Mouse (Mus musculus) lung, adult 2 months (tissue): ENCODE data around the gene Mkrn2. TPM values are rescaled to one million over a fixed set of nuclear protein-coding genes. Genes with fewer than 3 reads are reported as not detected.

Experiments
- DNase-seq: peaks from one replicate; pipeline ENCODE4 v3.0.0; 2022
- H3K4me1 ChIP-seq: fragments of 200-500 bp; 2 replicates; pipeline ENCODE4 v1.6.1; 2011; ENCODE audit warnings: low read length; ENCODE audit not compliant: control insufficient read depth, insufficient read depth
- H3K4me3 ChIP-seq: fragments of 200-500 bp; replicated peaks from 2 replicates; pipeline ENCODE3; 2011; ENCODE audit warnings: low read depth, mild to moderate bottlenecking, control low read depth, low read length; ENCODE audit errors: extremely low read depth
- CTCF ChIP-seq: fragments of 200-500 bp; IDR thresholded peaks from 2 replicates; pipeline ENCODE4 v1.5.1; 2011; ENCODE audit warnings: mild to moderate bottlenecking, low read length, control low read depth; ENCODE audit not compliant: insufficient read depth
- POLR2A ChIP-seq: fragments of 200-500 bp; IDR thresholded peaks from 2 replicates; pipeline ENCODE4 v1.6.1; 2011; ENCODE audit warnings: low read depth, mild to moderate bottlenecking, control low read depth, low read length, borderline replicate concordance; ENCODE audit errors: extremely low read depth
- WGBS: fragments of 180-500 bp; shearing (Covaris S2); methylation state at CpG from one replicate; pipeline ENCODE4 v1.1.7; 2018; 5-methylcytosine and 5-hydroxymethylcytosine counted together
- polyA plus RNA-seq: library from polyadenylated mRNA; depleted of rRNA; stranded (reverse); fragments of >200 nt; gene quantifications from 2 replicates; pipeline ENCODE4 v1.2.3, GENCODE M21; 2012; rRNA removed

Gene Mkrn2
- 57.2 and 68.1 TPM in 2 replicates for polyA plus RNA-seq

- TF ChIP-seq CTCF (no peak), POLR2A (peak; percentile 57; the same call in 1 of the 2 replicates)
- peak; percentile 79 for DNase-seq
- Histone ChIP-seq H3K4me3 (peak within 1 kb of the TSS; percentile 94), H3K4me1 (peaks cover 5% of the 10 kb centered on the region; the same call in 1 of the 2 replicates)
- WGBS, result under 1% methylated on average over 61 of the region's 61 CpGs
These were observed at the start of gene Mkrn2 for GRCm38 (mm10) chr6:115601715-115602523. TSS of gene Mkrn2 (plus strand) at chr6:115601902.

- WGBS, result 57% methylated on average over 5 of the region's 5 CpGs
- H3K4me3 ChIP-seq, result no peak overlapping the region
- no peak for DNase-seq
- H3K4me1 ChIP-seq, result no peaks in the 10 kb centered on the region
- TF ChIP-seq POLR2A, result no peak
- TF ChIP-seq CTCF, result 0 out of 2 replicates have a peak, but pooled peaks have one; percentile 11
These were observed 46.2 kb upstream of the Mkrn2 start for GRCm38 (mm10) chr6:115555485-115555884.

GRCm38 (mm10) chr6:115558176-115558575, 43.5 kb upstream of the Mkrn2 start:
- TF ChIP-seq POLR2A (no peak), CTCF (no peak)
- DNase-seq, result no peak
- WGBS, result 93% methylated on average over 2 of the region's 2 CpGs
- no peaks in the 10 kb centered on the region for H3K4me1 ChIP-seq
- H3K4me3 ChIP-seq, result no peak overlapping the region

GRCm38 (mm10) chr6:115559651-115560632, 41.8 kb upstream of the Mkrn2 start:
- WGBS, result 51% methylated on average over 21 of the region's 21 CpGs
- Histone ChIP-seq H3K4me1 (no peaks in the 10 kb centered on the region), H3K4me3 (no peak overlapping the region)
- no peak for DNase-seq
- TF ChIP-seq CTCF, result no peak
- no peak for TF ChIP-seq POLR2A

- 82% methylated on average over 6 of the region's 6 CpGs for WGBS
- Histone ChIP-seq H3K4me3 (no peak overlapping the region), H3K4me1 (no peaks in the 10 kb centered on the region)
- TF ChIP-seq CTCF, result no peak
- TF ChIP-seq POLR2A, result no peak
- DNase-seq, result no peak
These were observed 36.1 kb upstream of the Mkrn2 start for GRCm38 (mm10) chr6:115565479-115566045.

- DNase-seq, result no peak
- 87% methylated on average over 7 of the region's 7 CpGs for WGBS
- Histone ChIP-seq H3K4me3 (no peak overlapping the region), H3K4me1 (no peaks in the 10 kb centered on the region)
- no peak for TF ChIP-seq POLR2A
- TF ChIP-seq CTCF, result no peak
These were observed 27.5 kb upstream of the Mkrn2 start for GRCm38 (mm10) chr6:115574171-115574570.

GRCm38 (mm10) chr6:115577407-115577806, 24.3 kb upstream of the Mkrn2 start:
- H3K4me1 ChIP-seq, result no peaks in the 10 kb centered on the region
- WGBS, result 79% methylated on average over 5 of the region's 5 CpGs
- H3K4me3 ChIP-seq, result no peak overlapping the region
- DNase-seq, result no peak
- TF ChIP-seq CTCF (no peak), POLR2A (no peak)

- TF ChIP-seq CTCF, result no peak
- no peak for TF ChIP-seq POLR2A
- DNase-seq, result no peak
- Histone ChIP-seq H3K4me1 (no peaks in the 10 kb centered on the region), H3K4me3 (no peak overlapping the region)
- 94% methylated on average over 9 of the region's 9 CpGs for WGBS
These were observed 23.8 kb upstream of the Mkrn2 start for GRCm38 (mm10) chr6:115577941-115578340.

GRCm38 (mm10) chr6:115580810-115581209, 20.9 kb upstream of the Mkrn2 start:
- Histone ChIP-seq H3K4me3 (no peak overlapping the region), H3K4me1 (no peaks in the 10 kb centered on the region)
- DNase-seq, result no peak
- WGBS, result 81% methylated on average over 3 of the region's 3 CpGs
- no peak for TF ChIP-seq POLR2A
- TF ChIP-seq CTCF, result no peak
